Mouse (Mus musculus) CH12.LX (cell line): ENCODE results near the gene Atp11b.

Experiments
- CHD1 ChIP-seq: IDR thresholded peaks from 2 replicates; pipeline ENCODE4 v1.6.1; 2012; ENCODE audit warnings: low read depth, low read length, improper control_type of control experiment, inconsistent platforms
- CTCF ChIP-seq, 2 experiments: IDR thresholded peaks in 1 of 2; conservative IDR thresholded peaks in 1 of 2; 2 replicates each; pipeline ENCODE4 v1.5.1; 2011 to 2012; ENCODE audit warnings: low read depth in 2 of 2, low read length in 2 of 2, improper control_type of control experiment in 1 of 2, inconsistent platforms in 1 of 2, mild to moderate bottlenecking in 1 of 2, moderate library complexity in 1 of 2
- ETS1 ChIP-seq: conservative IDR thresholded peaks from 2 replicates; pipeline ENCODE4 v1.6.1; 2012; ENCODE audit warnings: low read depth, mild to moderate bottlenecking, inconsistent platforms, low read length, improper control_type of control experiment, moderate library complexity
- JUND ChIP-seq: conservative IDR thresholded peaks from 2 replicates; pipeline ENCODE4 v1.6.1; 2011; ENCODE audit warnings: low read depth, low read length, improper control_type of control experiment
- MAX ChIP-seq: IDR thresholded peaks from 2 replicates; pipeline ENCODE4 v1.6.1; 2011; ENCODE audit warnings: low read length, improper control_type of control experiment
- POLR2A ChIP-seq: IDR thresholded peaks from 2 replicates; pipeline ENCODE4 v1.6.1; 2011; ENCODE audit warnings: low read depth, mild to moderate bottlenecking, improper control_type of control experiment, low read length
- SMC3 ChIP-seq: IDR thresholded peaks from 2 replicates; pipeline ENCODE4 v1.6.1; 2011; ENCODE audit warnings: low read depth, low read length, improper control_type of control experiment
- TBP ChIP-seq: conservative IDR thresholded peaks from 2 replicates; pipeline ENCODE4 v1.6.1; 2011; ENCODE audit warnings: low read depth, low read length, improper control_type of control experiment

- TF ChIP-seq CTCF (conservative IDR thresholded peaks at IDR 0.05 in 1 of 2, IDR thresholded peaks at IDR 0.05 in 1 of 2; ENCODE audit: low read depth in 2 of 2, low read length in 2 of 2) (peak in 1 of 2 experiments; percentile 13; a peak in 1 of 4 replicates), CHD1 (no peak), TBP (no peak), SMC3 (peak; percentile 18; the same call in 1 of the 2 replicates), JUND (no peak), MAX (0 out of 2 replicates have a peak, but pooled peaks have one; percentile 36), POLR2A (peak; percentile 90), ETS1 (peak; percentile 80)
Measured at GRCm38 (mm10) chr3:35753825-35754767, at the start of gene Atp11b.
